Mouse (Mus musculus) lung, postnatal 0 days (tissue): ENCODE results near the gene Pparg. TPM values are rescaled to one million over a fixed set of nuclear protein-coding genes. Genes with fewer than 3 reads are reported as not detected.

Source experiments
- ATAC-seq: fragments of 200-750 bp; cut with Nextera tagmentation; 2 replicates; pipeline ENCODE4 v1.8.0; 2017; ENCODE audit warnings: moderate library complexity
- DNase-seq: peaks from one replicate; pipeline ENCODE4 v3.0.0-alpha.2; 2016; ENCODE audit warnings: low spot score
- H3K27ac ChIP-seq: fragments of 300-500 bp; sonication (generic); 2 replicates; pipeline ENCODE4 v1.5.1; 2014; ENCODE audit warnings: antibody characterized with exemption, mild to moderate bottlenecking, low read length, mixed read lengths
- H3K27me3 ChIP-seq: fragments of 300-500 bp; sonication (generic); replicated peaks from 2 replicates; pipeline ENCODE4 v1.6.1; 2014; ENCODE audit warnings: low read length, mixed read lengths; ENCODE audit not compliant: insufficient read depth
- H3K36me3 ChIP-seq: fragments of 300-500 bp; sonication (generic); 2 replicates; pipeline ENCODE4 v1.6.1; 2014; ENCODE audit warnings: low read length, mixed read lengths; ENCODE audit not compliant: insufficient read depth
- H3K4me1 ChIP-seq: fragments of 300-500 bp; sonication (generic); 2 replicates; pipeline ENCODE4 v1.6.1; 2014; ENCODE audit warnings: antibody characterized with exemption, low read depth, low read length, mixed read lengths; ENCODE audit not compliant: insufficient read depth
- H3K4me2 ChIP-seq: fragments of 300-500 bp; sonication (generic); replicated peaks from 2 replicates; pipeline ENCODE4 v1.6.1; 2014; ENCODE audit warnings: low read depth, mild to moderate bottlenecking, low read length, moderate library complexity, mixed read lengths
- H3K4me3 ChIP-seq: fragments of 300-500 bp; sonication (generic); 2 replicates; pipeline ENCODE4 v1.5.1; 2014; ENCODE audit warnings: low read depth, low read length
- H3K9ac ChIP-seq: fragments of 300-500 bp; sonication (generic); replicated peaks from 2 replicates; pipeline ENCODE4 v1.6.1; 2014; ENCODE audit warnings: low read depth, mild to moderate bottlenecking
- H3K9me3 ChIP-seq: fragments of 300-500 bp; sonication (generic); 2 replicates; pipeline ENCODE4 v1.6.1; 2016; ENCODE audit warnings: low read length, mixed read lengths
- CTCF ChIP-seq: IDR thresholded peaks from 2 replicates; pipeline ENCODE4 v1.5.1; 2016; ENCODE audit warnings: antibody characterized with exemption, mild to moderate bottlenecking
- EP300 ChIP-seq: IDR thresholded peaks from 2 replicates; pipeline ENCODE4 v1.6.1; 2016; ENCODE audit warnings: antibody characterized with exemption, mild to moderate bottlenecking, control low read depth
- WGBS: fragments of 180-500 bp; shearing (Covaris S2); extraction: QIAGEN DNeasy Blood & Tissue Kit; methylation state at CpG from one replicate; pipeline ENCODE4 v1.1.7; 2014; 5-methylcytosine and 5-hydroxymethylcytosine counted together
- polyA plus RNA-seq: library from polyadenylated mRNA; unstranded; fragments of >200 nt; fragmentation: Nextera tagmentation; extraction: Ambion mirVana; gene quantifications from 2 replicates; pipeline ENCODE4 v1.2.1, GENCODE M21; 2015

Pparg gene
- polyA plus RNA-seq, 1 experiment from 2014 or later = 7.7 TPM

DNA sequence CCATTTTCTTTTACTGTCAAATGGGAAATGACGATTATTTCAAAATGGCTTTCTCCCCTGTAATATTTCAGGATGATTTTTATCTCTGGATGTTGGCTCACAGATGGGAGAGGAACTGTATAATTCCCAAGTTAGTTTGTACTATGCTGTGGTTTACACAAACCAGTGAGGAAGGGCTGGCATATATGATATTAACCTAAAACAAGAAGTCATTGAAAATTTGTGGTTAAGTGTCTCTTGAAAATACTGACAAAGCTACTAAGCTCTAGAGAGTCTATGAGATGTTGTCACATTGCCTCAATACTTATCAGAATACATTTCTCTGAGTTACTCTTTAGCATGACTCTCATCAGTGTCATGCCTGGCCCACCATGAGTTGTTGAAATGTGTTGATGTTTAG, 73.3 kb downstream of the Pparg start:
- Histone ChIP-seq H3K27me3 (no peaks in the 10 kb centered on the region), H3K36me3 (no peaks in the 10 kb centered on the region), H3K4me2 (no peak overlapping the region), H3K9ac (no peak overlapping the region), H3K9me3 (no peaks in the 10 kb centered on the region), H3K4me1 (no peaks in the 10 kb centered on the region), H3K4me3 (no peak overlapping the region), H3K27ac (no peak overlapping the region)
- DNase-seq = no peak
- no peak for ATAC-seq
- TF ChIP-seq CTCF = no peak
- no peak for TF ChIP-seq EP300
- WGBS = 68% methylated on average over 1 of the region's 1 CpGs

DNA sequence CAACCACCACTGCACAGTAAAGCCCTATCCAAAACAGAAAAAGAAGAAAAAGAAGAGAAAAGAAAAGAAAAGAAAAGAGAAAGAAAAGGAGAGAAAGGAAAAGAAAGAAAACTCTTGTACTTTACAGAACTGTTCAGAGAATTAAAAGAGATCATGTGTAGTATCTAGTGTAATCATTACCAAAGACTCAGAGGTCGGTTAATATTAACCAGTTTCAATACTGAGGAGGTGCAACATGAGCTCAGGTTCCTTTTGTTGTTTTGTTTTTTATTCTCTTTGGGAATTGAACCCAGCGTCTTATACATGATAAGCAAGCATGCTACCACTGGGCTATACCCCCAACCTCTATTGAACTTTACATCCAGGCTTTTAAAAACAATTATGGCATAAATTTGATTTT, 74.1 kb downstream of the Pparg start:
- TF ChIP-seq CTCF (no peak), EP300 (no peak)
- Histone ChIP-seq H3K27me3 (no peaks in the 10 kb centered on the region), H3K4me2 (no peak overlapping the region), H3K27ac (no peak overlapping the region), H3K9ac (no peak overlapping the region), H3K4me3 (no peak overlapping the region), H3K36me3 (no peaks in the 10 kb centered on the region), H3K4me1 (no peaks in the 10 kb centered on the region), H3K9me3 (no peaks in the 10 kb centered on the region)
- ATAC-seq = no peak
- WGBS = 63% methylated on average over 2 of the region's 2 CpGs
- no peak for DNase-seq

DNA sequence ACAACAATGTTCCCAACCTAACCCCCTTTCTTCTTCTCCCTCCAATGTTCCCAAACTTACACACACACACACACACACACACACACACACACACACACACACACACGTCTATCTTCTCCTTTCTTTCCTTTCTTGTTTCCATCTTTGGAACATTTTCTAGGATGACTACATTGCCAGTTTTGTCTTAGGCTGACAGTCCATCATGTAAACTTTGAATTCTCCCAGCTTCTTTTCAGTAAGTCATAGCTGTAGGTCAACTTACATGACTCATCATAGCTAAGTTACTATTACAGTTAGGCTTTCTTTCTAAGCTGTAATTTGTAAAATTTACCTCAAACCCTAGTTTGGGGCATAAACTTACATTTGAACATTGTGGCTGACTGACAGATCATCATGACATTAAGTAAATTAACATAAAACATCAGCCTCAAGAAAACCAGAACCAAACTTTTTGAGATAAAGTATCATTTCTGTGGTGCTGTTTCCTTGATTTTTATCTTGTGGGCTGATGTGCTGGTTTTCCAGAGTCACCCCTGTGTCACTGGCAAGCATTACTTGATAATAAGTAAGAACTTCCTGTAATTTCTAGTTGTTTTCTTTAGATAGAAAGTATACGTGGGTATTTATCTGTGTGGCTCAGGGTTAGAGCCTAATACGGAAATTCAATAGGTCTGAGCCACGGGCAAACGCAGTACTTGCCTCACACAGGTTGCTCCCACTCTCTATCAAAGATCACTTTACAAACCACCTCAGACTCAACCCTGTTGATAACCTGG, 79.7 kb downstream of the Pparg start:
- H3K36me3 ChIP-seq = no peaks in the 10 kb centered on the region
- ATAC-seq (no peak), DNase-seq (no peak)
- no peak overlapping the region for H3K4me2 ChIP-seq
- H3K4me1 ChIP-seq = no peaks in the 10 kb centered on the region
- no peak overlapping the region for H3K27ac ChIP-seq
- no peak overlapping the region for H3K9ac ChIP-seq
- no peaks in the 10 kb centered on the region for H3K9me3 ChIP-seq
- no peak overlapping the region for H3K4me3 ChIP-seq
- 63% methylated on average over 5 of the region's 5 CpGs for WGBS
- no peaks in the 10 kb centered on the region for H3K27me3 ChIP-seq
- TF ChIP-seq EP300 (no peak), CTCF (no peak)

DNA sequence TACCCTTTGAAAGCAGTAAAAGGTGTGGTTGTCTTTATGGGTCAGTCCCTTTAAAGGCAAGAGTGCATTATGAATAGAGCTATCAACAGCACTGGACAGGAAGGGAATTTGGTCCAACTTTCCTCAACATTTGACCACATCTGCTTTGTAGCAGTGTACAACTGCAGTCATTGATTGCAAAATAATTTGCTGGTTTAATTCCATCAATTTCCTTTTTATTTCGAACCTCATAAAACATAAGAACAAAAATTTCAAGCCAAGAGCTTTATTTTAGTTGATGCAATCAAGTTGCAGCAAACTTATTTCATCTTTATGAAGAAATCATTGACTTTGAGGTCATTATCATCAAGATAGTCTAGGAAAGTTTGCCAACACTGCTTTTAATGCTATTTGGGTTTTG, 91.8 kb downstream of the Pparg start:
- Histone ChIP-seq H3K27me3 (no peaks in the 10 kb centered on the region), H3K4me1 (no peaks in the 10 kb centered on the region), H3K4me2 (no peak overlapping the region), H3K9me3 (no peaks in the 10 kb centered on the region), H3K4me3 (no peak overlapping the region), H3K36me3 (no peaks in the 10 kb centered on the region), H3K9ac (no peak overlapping the region), H3K27ac (no peak overlapping the region)
- TF ChIP-seq EP300 (peak; percentile 60), CTCF (no peak)
- 55% methylated on average over 1 of the region's 1 CpGs for WGBS
- DNase-seq (peak; percentile 72), ATAC-seq (0 out of 2 replicates have a peak, but pooled peaks have one; percentile 43)

DNA sequence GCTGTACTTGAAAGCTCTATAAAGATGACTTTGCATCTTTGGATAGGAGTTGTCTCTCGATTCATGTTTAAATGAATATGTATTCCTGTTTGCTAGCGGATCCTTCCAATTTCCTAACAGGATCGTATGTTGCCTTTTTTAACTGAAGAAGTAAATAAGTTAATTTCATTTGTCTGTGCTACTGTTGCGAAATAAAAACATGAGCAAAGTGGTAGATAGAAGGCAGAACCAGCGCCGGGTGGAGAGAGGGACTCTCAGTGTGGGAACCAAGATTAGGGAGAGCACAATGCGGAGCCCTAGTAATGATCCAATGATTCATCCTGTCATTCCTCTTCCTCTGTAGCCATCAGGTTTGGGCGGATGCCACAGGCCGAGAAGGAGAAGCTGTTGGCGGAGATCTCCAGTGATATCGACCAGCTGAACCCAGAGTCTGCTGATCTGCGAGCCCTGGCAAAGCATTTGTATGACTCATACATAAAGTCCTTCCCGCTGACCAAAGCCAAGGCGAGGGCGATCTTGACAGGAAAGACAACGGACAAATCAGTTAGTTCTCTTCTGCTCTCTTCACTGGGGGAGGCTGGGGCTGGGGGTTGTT, 102.1 kb downstream of the Pparg start:
- H3K9ac ChIP-seq = no peak overlapping the region

DNA sequence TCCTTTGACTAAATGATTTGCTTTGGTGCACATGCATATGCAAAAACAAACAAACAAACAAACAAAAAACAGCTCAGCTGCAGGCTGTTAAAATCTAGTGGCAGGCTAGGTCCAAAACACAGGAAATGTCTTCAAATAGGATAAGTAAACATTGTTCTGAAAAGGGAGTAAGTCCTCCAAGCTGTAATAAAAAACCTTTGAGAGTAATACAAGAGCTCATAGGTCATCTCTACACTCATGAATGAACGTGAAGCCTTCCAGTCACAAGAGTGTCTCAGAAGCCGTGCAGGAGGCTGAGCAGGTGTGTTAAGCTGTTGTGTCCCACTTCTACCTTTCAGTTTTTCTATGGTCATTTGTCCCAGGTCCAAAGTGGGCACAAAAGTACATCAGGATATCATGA, 102.6 kb downstream of the Pparg start:
- no peak overlapping the region for H3K9ac ChIP-seq
- 10% methylated on average over 2 of the region's 2 CpGs for WGBS
- H3K4me2 ChIP-seq = peak overlapping the region; percentile 27; the same call in 1 of the 2 replicates
- H3K27me3 ChIP-seq = no peaks in the 10 kb centered on the region
- H3K4me1 ChIP-seq = peaks cover 9% of the 10 kb centered on the region; the same call in 1 of the 2 replicates
- peak overlapping the region; percentile 44 for H3K27ac ChIP-seq
- ATAC-seq (peak; percentile 47), DNase-seq (peak; percentile 53)
- no peak overlapping the region for H3K4me3 ChIP-seq
- TF ChIP-seq EP300 (peak; percentile 5; the same call in 1 of the 2 replicates), CTCF (no peak)
- H3K9me3 ChIP-seq = no peaks in the 10 kb centered on the region
- no peaks in the 10 kb centered on the region for H3K36me3 ChIP-seq

More for the DNA sequence above, 102.1 kb downstream of the Pparg start:
- peak; percentile 81 for ATAC-seq
- Histone ChIP-seq H3K27me3 (no peaks in the 10 kb centered on the region), H3K4me1 (peaks cover 9% of the 10 kb centered on the region; the same call in 1 of the 2 replicates), H3K36me3 (no peaks in the 10 kb centered on the region), H3K4me2 (peak overlapping the region; percentile 27; the same call in 1 of the 2 replicates), H3K9me3 (no peaks in the 10 kb centered on the region), H3K27ac (peak overlapping the region; percentile 44), H3K4me3 (no peak overlapping the region)
- DNase-seq = peak; percentile 83
- WGBS = 30% methylated on average over 16 of the region's 16 CpGs
- TF ChIP-seq CTCF = no peak
- peak; percentile 7; the same call in 1 of the 2 replicates for TF ChIP-seq EP300
